16 mouse cellular contexts compared by ENCODE assay signal in genomic region chr3:37801551-37801950, GRCm38 (mm10).
"Had no signal": no experiment of that assay in that cellular context is flagged by ENCODE, and none has a peak within 500 bp of the region (broad histone marks: within the 10 kb centered on the region; RNA-seq: fewer than 3 reads in every experiment).

No protein-coding gene starts in this region.

- H3K9ac ChIP-seq: kidney, embryonic 15.5 days; limb, embryonic 13.5 days; liver, embryonic 12.5 days; liver, embryonic 15.5 days; lung, embryonic 15.5 days had no signal

- DNase-seq: kidney, adult 8-10 months; kidney, postnatal 10 days; kidney, postnatal 36 days; liver; lung, adult 18-20 months; lung, postnatal 10 days; lung, postnatal 36 days; thymus, adult 18-20 months; thymus, postnatal 36 days had no signal

- H3K9me3 ChIP-seq: kidney, embryonic 15.5 days; limb, embryonic 10.5 days; limb, embryonic 13.5 days; liver, embryonic 12.5 days; liver, embryonic 15.5 days; lung, embryonic 15.5 days had no signal

- H3K27ac ChIP-seq: kidney, embryonic 15.5 days; limb, embryonic 13.5 days; liver, embryonic 12.5 days; liver, embryonic 15.5 days; lung, embryonic 15.5 days had no signal

- H3K27me3 ChIP-seq: kidney, embryonic 15.5 days; liver, embryonic 15.5 days; lung, embryonic 15.5 days had no signal

- ATAC-seq: liver, embryonic 12.5 days had no signal

- H3K36me3 ChIP-seq: kidney, embryonic 15.5 days; limb, embryonic 10.5 days; limb, embryonic 13.5 days; liver, embryonic 12.5 days; liver, embryonic 15.5 days; lung, embryonic 15.5 days had no signal

- H3K4me3 ChIP-seq: kidney, embryonic 15.5 days; limb, embryonic 10.5 days; limb, embryonic 13.5 days; liver, embryonic 12.5 days; liver, embryonic 15.5 days; lung, embryonic 15.5 days had no signal

- H3K4me1 ChIP-seq: liver, embryonic 12.5 days; liver, embryonic 15.5 days had no signal

- H3K4me2 ChIP-seq: kidney, embryonic 15.5 days; limb, embryonic 13.5 days; liver, embryonic 12.5 days; liver, embryonic 15.5 days; lung, embryonic 15.5 days; midbrain, embryonic 11.5 days had no signal
